Mouse (Mus musculus) layer of hippocampus, postnatal 36 days (tissue): ENCODE results near the gene Map7. TPM values are rescaled to one million over a fixed set of nuclear protein-coding genes. Genes with fewer than 3 reads are reported as not detected.
A peak's percentile ranks its signal among the peaks of the same experiment; 100 is the strongest.

Experiments
- DNase-seq, 2 experiments: peaks; one replicate each; pipeline ENCODE4 v3.0.0; 2022
- total RNA-seq, 2 experiments: library from RNA; stranded (reverse); gene quantifications; 2 replicates each; pipeline ENCODE4 v1.2.3; 2021

Map7 gene
- total RNA-seq: 100 to 1,000 TPM; 104 to 121 TPM

DNA sequence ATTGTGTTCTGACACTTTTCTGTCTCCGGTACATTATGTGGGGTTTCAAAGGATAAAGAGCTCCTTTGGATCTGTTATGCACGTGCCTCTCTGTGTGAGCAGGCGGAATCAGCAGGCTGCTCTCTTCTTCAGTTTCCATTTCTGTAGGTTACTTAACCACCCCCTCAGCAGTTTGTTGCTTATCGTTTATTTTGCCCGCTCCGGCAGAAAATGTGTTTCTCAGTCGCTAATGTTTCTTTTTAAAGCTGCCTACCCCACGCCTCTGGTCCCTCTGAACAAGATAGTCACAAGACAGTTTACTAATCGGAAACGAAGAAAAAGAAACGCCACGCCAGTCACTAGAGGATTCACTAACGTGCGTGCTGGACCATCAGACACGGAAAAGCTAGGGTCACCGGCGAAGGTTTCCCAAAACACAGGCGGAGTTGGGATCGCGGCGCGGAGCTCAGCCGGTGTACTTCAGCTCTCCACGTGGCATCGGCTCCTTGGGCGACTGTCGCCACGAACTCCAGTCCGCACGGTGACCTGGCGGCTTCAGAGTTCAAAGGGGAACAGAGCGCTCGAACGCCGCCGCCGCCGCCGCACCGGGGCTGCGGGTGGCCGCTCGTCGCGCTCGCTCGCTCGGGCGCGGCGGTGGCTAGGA, at the start of gene Map7:
Gene Map7 (plus strand): TSS at position 342 of the 643 bp plus-strand sequence.
- DNase-seq: peak; percentile 20 to 38

DNA sequence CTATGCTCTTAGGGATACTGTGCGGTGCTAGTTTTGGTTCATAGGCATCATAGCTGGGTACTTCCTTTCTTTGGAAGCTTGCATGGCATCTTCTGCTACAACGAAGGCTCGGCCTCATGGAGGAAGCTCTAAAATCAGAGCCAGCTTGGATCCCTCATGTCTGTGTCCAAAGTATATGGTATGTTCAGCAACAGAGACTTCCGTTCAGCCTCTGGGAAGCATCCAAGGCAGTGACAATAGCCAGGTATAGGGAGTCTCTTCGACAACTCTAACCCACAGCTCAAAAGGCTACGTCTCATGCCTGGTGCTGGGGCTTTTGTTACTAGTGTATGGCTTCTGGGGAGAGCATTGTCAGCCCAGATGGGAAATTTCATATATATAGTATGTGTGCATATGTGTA, 46.8 kb upstream of the Map7 start:
- DNase-seq: no peak

DNA sequence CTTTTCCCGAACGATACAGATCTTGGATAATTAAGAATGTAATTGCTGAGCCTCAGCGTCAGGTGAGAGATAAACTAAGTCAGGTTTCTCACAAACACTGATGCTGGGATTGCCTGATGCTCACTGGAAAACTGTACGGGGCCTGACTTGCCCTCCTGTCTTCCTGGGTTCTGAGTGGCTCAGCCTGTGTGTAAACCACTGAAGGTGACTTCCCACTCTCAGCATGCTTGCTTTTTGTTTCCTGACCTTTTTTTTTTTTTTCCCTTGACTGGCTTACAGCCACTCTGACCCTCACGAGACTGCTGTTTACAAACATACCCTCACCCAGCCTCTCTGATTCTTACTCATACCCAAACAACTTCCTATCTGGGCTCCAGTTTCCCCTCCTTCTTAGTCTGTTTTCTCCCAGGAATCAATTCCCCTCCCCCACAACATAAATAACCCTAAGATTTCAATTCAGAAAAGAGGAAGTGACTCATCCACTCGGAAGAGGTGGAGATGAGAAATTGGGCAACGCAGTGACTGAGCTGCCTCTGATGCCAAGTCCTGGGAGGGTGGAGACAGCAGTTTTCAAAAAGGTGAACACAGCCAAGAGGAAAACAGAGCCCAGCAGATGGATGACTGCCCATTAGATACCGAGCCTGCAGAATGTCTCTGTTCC, 43.9 kb upstream of the Map7 start:
- no peak for DNase-seq

DNA sequence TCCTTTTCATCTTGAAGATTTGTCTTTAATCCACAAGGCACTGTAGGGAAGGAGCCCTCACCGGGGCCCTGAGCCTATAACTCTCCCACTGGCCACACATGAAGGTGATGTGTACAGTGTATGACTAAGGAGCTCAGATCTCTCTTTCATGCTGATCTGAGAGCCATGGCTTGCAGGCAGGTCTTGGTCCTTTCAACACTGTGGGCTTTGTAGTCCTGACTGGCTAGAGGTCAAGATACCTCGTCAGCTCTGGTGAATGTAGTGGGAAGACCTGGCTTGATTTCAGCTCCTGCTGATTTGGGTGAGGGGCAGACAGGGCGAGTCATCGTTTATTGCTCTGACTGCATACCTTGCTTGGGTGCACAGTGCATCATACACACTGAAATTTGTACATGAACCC, 42.7 kb upstream of the Map7 start:
- DNase-seq: no peak

DNA sequence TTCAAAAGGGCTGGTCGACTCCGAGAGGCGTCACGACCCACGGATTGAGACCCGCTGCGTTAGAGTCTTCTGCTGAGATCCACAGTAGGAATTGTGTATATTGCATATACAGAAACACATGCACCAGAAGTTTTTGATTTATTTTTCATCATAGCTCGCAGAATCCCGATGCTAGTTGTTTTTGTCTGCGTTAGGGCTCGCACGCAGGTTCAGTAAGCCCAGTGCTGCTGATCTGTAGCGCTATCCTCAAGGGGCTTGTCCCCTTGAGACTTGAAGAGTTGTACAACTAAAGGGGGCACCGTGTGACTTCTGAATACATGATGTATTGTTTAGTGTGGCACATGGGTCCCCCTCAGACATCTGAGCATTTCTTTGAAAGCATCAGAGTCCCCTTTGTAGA, 41.2 kb upstream of the Map7 start:
- no peak for DNase-seq

DNA sequence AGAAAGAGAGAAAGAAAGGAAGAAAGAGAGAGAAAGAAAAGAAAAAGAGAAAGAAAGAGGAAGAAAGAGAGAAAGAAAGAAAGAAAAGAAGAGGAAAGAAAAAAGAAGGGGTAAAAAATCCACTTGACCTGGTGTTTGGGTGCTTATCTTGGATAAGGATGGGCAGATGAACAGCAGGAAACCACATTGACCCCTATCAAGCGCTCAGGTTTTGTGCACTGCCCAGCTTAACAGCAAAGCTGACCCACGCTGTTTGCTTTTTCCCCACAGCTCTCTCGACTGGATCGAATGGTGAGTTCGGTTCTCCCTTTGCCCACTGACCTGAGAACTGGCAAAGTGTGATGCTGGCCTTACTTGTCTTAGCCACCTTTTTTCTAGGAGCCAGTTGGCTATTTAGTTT, 36.8 kb upstream of the Map7 start:
- no peak for DNase-seq

DNA sequence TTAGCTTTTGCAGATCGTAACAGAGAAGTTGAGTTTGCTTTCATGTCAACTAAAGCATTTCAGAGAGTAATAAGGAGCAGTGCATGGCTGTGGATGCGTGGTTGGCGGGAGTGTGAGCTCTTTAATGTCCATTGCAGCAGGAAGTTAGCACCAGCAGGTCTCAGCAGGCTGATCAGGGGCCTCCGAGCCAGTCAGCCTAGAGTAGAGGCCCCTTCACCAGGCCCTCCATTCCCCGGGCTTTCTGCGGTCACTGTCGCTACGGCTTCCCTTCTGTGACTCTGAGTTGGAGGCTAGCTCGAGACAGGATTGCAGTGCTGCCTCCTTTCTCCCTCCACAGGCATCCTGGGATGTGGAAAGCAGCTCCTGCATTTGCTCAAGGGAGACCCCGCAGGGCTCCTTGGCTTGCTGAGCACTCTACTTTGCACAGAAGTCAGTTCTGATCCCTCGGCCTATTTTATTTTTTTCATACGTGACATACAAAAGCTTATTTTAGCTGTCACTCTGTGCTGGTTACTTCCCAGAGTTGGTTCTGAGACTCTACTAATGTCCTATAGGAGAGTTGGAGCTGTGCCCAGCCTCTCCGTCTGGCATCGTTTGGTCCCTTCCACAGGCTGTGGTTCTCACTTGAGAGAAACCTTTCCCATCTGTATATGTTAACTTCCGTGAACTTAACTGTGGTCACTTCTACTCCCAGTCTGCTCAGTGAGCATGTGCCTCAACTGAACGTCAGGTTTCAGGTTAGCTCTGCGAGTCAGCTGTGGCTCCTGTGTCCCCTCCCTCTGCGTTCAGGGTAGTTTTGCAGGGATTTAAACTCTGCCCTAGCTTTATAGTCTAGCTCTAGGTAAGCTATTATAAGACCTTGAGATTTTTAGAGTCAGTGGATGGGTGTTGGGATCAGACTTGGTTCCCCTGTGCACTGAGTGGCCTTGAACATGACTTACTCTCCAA, 36.0 kb upstream of the Map7 start:
- DNase-seq: no peak

DNA sequence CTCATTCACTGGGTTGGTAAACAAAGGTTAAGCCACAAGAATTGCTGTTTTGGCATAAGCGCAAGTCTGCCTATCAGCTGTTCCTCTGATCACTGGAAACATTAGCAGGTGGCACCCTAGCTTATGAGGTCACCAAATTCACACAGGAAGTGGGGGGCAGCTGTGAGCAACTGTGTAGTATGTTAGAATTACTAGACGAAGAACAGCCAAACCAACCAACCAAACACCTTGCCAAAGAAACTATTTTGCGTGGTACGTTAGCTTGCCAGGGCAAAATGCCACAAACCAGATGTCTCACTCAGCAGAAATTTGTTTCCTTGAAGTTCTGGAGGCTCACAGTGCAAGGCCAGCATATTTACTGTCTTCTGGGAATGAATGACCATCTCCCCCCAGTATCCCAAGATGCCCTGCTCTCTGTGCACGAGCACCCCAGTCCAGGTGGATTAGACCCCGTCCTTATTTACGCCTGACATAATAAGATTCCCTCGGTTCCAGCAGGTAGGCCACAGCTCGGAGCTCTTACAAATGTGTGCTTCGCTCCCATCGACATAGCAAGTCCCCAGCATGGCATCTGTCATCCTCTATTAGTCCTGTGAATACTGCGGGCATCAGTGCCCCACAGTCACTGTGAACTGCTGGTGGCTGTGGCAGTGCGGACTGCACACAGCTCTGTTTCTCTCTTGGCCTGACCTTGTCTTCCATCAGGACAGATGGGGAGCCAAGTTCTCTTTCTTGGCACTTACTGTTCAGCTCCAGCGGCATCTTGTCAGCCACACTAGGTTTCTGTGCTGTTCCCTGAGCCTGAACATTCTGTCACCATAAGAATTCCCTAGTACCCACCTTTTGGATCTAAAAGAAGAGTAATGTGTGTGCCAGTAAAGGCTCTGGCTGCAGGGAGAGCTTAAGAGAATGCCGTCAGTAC, 28.5 kb upstream of the Map7 start:
- no peak for DNase-seq

DNA sequence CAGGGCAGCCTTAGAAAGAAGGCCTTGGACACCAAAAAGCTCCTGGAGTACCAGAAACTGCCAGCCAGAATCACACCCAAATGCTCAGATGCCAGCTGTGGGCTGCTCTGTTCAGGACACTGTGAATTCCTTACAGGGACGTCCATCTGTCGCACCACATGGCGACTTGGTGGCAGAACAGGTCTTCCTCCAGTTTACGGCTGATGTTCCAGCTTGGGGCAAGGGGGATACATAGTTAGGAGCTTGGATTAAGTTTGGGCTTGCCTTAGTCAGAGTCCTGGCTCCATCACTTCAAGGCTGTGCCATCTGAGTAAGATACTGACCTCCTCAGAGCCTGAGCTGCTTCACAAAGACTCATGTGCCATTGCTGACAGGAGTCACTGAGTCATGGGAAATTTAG, 26.3 kb upstream of the Map7 start:
- no peak for DNase-seq

DNA sequence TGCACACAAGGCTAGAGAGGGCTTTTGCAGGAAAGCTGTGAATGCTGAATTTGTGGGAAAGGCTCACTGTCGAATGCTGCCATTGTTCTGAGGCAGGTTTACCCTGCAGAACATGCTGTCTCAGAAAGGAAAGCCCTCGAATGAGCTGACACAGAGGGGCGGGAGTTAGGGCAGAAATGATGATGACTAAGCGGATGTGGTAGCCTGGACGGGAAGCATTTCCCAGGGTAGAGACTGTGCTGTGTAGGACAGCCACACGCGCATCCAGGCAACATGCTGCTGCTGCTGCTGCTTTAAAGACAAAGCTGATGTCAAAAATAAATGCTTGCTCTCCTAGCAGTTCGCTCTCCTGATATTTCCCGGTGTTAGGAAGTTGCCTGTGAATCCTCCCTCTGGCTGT, 24.9 kb upstream of the Map7 start:
- DNase-seq: no peak

DNA sequence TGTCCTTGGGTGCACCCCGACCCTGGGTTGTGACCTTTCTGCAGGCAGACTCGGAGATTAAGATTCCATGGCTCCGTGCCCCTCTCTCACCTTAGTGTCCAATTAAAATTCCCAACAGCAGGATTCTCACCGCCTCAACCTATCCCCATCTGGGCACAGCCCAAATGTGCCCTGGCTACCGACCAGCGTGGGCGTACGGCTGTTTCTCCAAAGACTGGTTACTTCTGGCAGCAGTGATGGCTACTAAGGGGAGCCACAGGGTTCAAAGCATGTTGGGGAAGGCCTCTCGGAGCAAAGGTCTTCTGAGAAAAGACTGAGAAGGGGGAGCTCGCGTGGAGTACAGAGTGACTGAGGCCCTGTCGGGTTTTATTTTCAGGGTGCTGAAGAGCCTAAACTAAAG, 23.7 kb upstream of the Map7 start:
- no peak for DNase-seq

DNA sequence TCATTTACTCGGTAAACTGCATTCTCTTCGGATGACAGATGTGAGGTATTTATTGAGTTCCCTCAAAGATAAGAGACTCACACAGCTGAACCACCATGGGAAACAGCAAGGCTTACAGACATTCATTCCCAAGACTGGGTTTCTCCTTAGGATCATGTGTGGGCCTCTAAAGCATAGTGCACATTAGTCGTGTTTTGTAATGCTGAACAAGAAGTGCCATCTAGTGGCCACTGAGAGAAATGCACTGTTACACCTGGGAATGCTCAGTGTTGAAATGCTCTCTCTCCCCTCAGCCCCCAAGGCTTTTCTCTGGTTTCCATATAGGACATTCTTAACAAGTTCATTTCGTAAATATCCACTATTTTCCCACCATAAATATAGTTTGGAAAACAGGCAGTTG, 23.0 kb upstream of the Map7 start:
- DNase-seq: peak in 1 of 2 experiments; percentile 60

DNA sequence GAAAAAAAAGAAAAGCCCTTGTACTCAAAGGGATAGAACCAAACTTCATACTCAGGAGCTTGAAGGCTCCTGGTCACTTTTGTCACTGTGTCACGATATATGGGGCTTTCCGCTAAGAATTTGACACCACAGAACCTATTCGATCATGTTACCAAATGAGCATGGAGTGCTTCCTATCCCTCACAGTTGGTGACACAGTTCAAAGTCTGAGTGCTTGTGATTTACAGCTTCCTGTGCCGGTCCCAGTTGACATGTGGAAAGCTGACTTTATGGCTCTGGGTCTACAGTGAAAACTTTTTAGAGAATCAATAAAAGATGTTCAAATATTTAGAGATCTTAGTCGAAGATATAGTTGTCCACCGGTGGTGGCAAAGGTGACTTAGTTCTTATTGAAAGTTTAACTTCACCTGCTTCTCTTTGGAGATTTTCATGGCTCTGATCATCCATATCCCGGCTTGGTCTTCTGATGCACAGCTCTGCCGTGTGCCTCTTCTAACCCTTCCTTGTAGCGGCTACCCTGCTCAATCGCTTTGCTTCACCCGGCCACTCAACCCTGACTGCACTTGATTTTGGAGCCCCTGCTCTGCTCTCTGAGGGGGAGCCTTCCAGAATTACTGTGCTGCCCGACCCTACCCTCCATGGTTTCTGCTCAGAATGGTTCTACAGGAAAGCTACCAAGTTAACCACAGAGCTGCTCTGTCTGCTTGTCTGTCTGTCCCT, 15.2 kb upstream of the Map7 start:
- no peak for DNase-seq

DNA sequence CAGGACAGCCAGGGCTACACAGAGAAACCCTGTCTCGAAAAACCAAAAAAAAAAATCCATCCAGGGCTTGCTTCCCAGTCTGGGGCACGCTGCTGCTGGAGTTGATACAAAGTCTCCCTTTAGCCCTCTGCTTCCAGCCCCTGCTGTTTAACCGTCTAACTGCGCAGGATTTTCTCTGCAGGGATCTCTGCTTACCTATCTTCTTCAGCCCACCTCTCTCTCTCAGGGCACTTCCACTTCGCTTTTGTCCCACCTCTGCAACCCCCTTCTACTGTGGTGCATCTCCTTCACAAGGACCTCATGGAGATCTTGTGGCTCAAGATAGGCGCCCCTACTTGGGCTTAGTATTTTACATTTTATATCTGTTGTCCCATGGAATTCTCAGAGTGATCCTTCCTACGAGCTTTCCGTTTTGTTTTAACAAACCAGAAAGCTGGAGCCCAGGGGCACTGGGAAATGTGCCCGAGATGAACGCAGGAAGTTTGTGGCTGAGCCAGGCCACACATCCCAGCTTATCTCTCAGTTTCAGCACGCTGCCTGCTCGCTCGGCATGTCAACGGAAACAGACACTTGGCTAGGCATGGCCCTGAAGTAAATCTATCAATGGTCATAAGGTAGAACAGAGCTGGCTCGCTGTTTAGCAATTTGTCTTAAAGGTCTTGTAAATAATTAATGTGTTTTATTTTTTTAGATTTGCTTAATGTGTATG, 12.8 kb upstream of the Map7 start:
- DNase-seq: no peak

DNA sequence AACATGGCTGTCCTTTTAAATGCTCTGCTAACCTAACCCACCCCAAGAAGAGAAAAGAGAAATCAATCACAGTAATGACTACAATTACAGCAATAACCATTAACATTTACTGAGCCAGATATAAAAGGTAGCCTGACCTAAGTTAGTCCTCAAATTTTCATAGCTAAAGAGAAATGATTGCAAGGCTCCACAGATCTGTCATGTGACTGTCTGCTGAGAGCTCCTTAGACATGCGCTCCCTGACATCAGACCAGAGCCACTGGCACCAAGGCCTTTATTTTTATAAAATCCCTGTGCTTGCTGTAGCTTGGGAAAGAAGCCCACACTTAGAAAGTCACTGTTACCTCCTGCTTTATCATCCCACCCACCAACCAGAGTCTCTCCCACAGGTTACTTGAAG, 11.8 kb upstream of the Map7 start:
- no peak for DNase-seq

DNA sequence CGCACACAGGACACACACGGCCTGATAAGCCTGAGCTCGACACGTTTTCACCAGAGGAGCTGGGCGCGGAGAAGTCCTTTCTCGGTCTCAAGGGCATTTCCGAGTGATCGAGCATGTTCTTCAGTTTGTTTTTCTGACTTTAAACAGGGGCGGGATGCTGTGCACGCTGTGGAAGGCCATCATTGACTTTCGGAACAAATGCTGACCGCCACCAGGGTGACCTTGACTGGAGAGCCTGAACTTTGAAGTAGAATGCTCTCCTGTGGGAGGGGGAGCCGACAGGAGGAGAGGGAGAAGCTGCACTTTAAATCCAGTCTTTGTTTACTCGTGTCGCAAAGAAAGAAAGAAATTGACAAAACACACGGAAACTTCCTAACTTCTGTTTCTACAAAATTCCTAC, 6.9 kb upstream of the Map7 start:
- no peak for DNase-seq

DNA sequence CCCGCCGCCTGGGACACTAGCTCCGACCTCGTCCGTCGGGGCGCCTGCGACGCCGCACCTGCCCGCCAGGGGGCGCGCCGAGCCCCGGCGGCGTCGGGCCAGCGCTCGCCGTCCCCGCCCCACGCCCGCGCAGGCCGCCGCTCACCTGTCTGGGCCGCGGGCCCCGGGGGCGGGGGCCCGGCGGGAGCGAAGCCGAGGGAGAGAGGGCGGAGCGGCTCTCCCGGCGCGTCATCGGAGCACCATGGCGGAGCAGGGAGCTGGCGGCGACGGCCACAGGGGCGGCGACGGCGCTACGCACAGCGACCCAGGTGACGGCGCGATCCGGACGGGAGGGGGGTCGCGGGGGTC, 476 bp downstream of the Map7 start:
- peak; percentile 42 to 48 for DNase-seq

DNA sequence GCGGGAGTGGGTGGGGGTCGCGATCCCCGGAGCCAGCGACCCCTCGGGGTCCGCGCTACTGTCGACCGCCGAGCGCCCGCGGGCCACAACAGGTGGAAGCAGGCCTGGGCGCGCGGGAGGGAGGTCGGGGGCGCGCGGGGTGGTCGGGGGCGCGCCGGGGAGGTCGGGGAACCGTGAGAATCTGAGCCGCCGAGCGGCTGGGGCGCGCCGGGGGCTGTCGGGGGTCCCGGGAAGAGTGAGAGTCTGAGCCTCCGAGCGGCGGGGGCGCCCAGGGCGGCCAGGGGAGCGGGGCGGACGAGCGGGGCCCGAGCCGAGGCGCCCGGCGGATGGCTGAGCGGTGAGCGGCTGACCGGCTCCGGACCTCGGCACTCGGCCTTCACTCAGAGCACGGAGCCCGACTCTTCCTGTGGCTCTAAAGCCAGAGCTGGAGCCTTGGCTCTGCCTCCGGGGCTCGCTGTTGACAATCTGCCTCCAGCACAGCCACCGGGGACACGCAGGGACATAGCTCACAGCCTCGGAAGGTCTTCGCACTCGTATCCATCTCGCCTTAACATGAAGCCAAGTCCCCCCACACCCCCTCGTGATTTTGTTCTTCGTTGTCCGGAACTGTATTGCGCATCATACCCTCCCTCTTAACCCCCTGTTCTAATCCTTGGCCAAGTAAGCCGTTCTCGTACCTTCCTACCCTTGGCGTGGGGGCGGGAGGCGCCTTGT, 1.0 kb downstream of the Map7 start:
- DNase-seq: peak; percentile 60 to 66

DNA sequence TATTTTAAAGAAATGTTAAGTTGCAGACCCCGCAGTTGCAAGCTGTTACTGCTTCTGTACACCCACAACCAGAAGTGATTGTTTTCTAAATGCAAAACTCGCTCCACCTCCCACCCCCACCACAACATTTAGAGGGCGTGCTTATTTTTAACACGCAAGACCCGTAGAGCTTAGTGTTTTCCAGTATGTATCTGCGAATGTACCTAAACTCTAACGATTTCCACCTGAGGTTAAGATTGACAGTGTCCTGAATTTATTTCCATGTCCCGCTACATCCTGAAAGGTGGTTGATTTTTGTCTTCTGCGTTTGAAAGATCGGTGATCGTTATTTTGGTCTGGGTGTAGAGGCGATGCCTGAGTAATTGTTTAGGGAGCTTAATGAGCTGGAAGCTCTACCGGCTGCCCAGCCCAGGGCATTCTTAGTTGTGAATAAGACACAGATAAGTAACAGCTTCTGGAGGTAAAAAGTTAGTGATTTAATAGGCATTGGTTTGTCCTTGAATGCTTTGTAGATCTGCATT, 1.6 kb downstream of the Map7 start:
- no peak for DNase-seq

DNA sequence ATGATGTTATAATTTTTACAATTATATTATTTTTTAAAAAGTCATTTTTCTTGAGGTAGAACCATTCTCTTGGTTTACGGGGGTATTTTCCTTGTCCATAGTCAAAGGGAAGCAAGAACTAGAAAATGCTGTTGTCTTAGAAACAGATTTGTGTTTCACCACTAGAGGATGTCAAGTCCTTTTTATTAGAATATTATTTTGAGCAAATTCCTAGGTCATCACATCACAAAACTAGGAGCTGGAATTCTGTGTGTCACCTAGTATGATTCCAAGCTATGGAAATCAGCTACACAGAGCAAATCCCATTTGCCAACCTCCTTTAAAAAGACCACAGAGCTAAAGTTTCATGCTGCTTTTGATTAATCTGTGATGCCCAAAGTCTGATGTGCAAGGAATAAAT, 3.9 kb downstream of the Map7 start:
- no peak for DNase-seq
